Comparison of ENCODE assay signal across 15 mouse cellular contexts in the genomic region with DNA sequence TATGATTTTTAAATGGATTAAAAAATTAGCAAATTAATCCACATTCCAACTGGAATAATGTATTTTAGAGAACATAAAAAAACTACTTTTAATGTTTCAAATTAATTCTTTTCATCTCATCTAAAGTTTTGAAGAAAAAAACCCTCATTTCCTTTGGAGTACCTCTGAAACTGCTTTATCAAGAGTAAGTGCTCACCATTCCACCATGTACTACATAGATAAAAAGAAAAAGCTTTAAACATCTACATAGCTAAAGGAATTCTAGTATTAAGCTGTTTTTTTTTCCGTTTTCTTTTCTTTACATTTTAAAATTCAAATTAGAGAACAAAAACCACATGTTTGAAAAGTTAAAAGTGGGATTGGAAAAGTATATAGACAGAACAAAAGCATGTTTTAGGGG.
"Had no signal": no experiment of that assay in that cellular context is flagged by ENCODE, and none has a peak within 500 bp of the region (broad histone marks: within the 10 kb centered on the region; RNA-seq: fewer than 3 reads in every experiment).

No protein-coding gene starts in this region.

- H3K9ac ChIP-seq: lung, embryonic 15.5 days had no signal

- DNase-seq: kidney, adult 18-20 months; kidney, adult 9 months; kidney, postnatal 14 days; kidney, postnatal 4 days; lung, adult 18-20 months; lung, postnatal 10 days; lung, postnatal 4 days; midbrain, embryonic 14.5 days; thymus, adult 2 months; thymus, postnatal 14 days; thymus, postnatal 4 days had no signal

- H3K4me2 ChIP-seq: lung, embryonic 15.5 days; midbrain, embryonic 11.5 days had no signal

- H3K27me3 ChIP-seq: lung, embryonic 15.5 days had no signal

- H3K4me1 ChIP-seq: lung, embryonic 15.5 days had no signal

- ATAC-seq: intestine, embryonic 16.5 days had no signal

- H3K9me3 ChIP-seq: lung, embryonic 15.5 days had no signal

- H3K4me3 ChIP-seq: lung, embryonic 15.5 days had no signal

- H3K27ac ChIP-seq: lung, embryonic 15.5 days; stomach, postnatal 0 days had no signal
